Mouse (Mus musculus): ENCODE data around the gene Cilp. TPM values are rescaled to one million over a fixed set of nuclear protein-coding genes. Genes with fewer than 3 reads are reported as not detected.

Gene Cilp
- polyA plus RNA-seq, 1 experiment from 2014 or later = not detected

DNA sequence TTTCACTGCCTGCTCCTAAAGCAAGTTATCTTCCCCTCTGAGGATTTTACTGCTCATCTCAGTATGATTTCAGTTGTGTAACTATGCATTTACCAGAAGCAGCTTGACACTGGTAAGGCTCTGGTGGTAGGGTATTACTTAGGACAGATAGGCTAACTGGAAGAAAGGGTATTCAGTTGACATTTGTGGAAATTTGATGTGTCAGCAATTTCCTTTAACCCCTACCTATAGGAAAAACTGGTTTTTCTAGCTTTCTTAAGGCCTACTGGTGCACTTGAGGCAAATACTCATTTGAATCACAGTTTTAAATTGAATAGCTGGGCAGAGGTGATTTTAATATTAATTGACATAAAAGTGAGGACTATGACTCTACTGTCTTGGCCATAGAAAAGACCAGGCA lies 61.0 kb downstream of the Cilp start:
- H3K36me3 ChIP-seq = peaks cover 77% of the 10 kb centered on the region
- no peak for ATAC-seq (ENCODE audit: insufficient number of reproducible peaks, low FRiP score)

DNA sequence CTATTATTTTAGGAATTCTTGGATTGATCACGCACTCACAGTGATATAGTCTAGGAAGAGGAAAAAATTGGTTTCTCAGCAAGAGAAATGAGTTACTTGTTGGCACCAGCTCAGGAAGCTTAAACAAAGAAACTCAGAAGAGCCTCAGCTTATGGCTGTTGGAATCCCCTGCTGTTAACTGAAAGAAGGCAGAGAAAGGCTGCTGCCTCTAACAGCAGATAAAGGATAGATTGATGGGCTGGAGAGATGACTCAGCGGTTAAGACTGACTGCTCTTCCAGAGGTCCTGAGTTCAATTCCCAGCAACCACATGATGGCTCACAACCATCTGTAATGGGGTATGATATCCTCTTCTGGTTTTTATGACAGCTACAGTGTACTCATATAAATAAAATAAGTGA lies 62.4 kb downstream of the Cilp start:
- Histone ChIP-seq H3K9me3 (replicated peaks) (no peaks in the 10 kb centered on the region), H3K9ac (no peak overlapping the region), H3K36me3 (peaks cover 72% of the 10 kb centered on the region), H3K27me3 (replicated peaks) (no peaks in the 10 kb centered on the region), H3K4me1 (replicated peaks) (no peaks in the 10 kb centered on the region), H3K4me2 (no peak overlapping the region), H3K4me3 (no peak overlapping the region), H3K27ac (ENCODE audit: poor library complexity, severe bottlenecking) (no peak overlapping the region)
- no peak for ATAC-seq (ENCODE audit: insufficient number of reproducible peaks, low FRiP score)
- 82% methylated on average over 2 of the region's 2 CpGs for WGBS

More for the DNA sequence above, 61.0 kb downstream of the Cilp start:
- Histone ChIP-seq H3K4me1 (replicated peaks) (no peaks in the 10 kb centered on the region), H3K4me2 (no peak overlapping the region), H3K27me3 (replicated peaks) (no peaks in the 10 kb centered on the region), H3K4me3 (no peak overlapping the region), H3K9me3 (replicated peaks) (no peaks in the 10 kb centered on the region), H3K9ac (no peak overlapping the region), H3K27ac (ENCODE audit: poor library complexity, severe bottlenecking) (no peak overlapping the region)

Other genes starting within 250 kb of the Cilp start
- gene Hacd3, start 243.5 kb upstream of the Cilp start, polyA plus RNA-seq (2016; fragmentation: Nextera tagmentation; extraction: Ambion mirVana) = 62.8 and 64.0 TPM in 2 replicates
- 42.6 and 44.3 TPM in 2 replicates for gene Dpp8, start 232.8 kb upstream of the Cilp start, polyA plus RNA-seq (2016; fragmentation: Nextera tagmentation; extraction: Ambion mirVana)
- gene Igdcc4, start 163.7 kb upstream of the Cilp start, polyA plus RNA-seq (2016; fragmentation: Nextera tagmentation; extraction: Ambion mirVana) = 12.9 and 13.0 TPM in 2 replicates
- gene Igdcc3, start 124.0 kb upstream of the Cilp start, polyA plus RNA-seq (2016; fragmentation: Nextera tagmentation; extraction: Ambion mirVana) = 4.8 and 5.5 TPM in 2 replicates
- gene Parp16, start 69.8 kb upstream of the Cilp start, polyA plus RNA-seq (2016; fragmentation: Nextera tagmentation; extraction: Ambion mirVana) = 5.0 and 5.8 TPM in 2 replicates
- gene Clpx, start 29.1 kb downstream of the Cilp start, polyA plus RNA-seq (2016; fragmentation: Nextera tagmentation; extraction: Ambion mirVana) = 44.6 and 45.2 TPM in 2 replicates
- 9.5 and 9.9 TPM in 2 replicates for gene Pdcd7, start 80.9 kb downstream of the Cilp start, polyA plus RNA-seq (2016; fragmentation: Nextera tagmentation; extraction: Ambion mirVana)
- gene Ubap1l, start 95.9 kb downstream of the Cilp start, polyA plus RNA-seq (2016; fragmentation: Nextera tagmentation; extraction: Ambion mirVana) = 0.11 TPM in 1 of 2 replicates, not detected in the other
- gene Kbtbd13, start 126.5 kb downstream of the Cilp start, polyA plus RNA-seq (2016; fragmentation: Nextera tagmentation; extraction: Ambion mirVana) = 2.0 and 2.8 TPM in 2 replicates
- 3.0 and 3.7 TPM in 2 replicates for gene Rasl12, start 133.3 kb downstream of the Cilp start, polyA plus RNA-seq (2016; fragmentation: Nextera tagmentation; extraction: Ambion mirVana)
- not detected in 2 replicates for gene Slc51b, start 157.8 kb downstream of the Cilp start, polyA plus RNA-seq (2016; fragmentation: Nextera tagmentation; extraction: Ambion mirVana)
- gene Mtfmt, start 170.6 kb downstream of the Cilp start, polyA plus RNA-seq (2016; fragmentation: Nextera tagmentation; extraction: Ambion mirVana) = 17.5 and 17.9 TPM in 2 replicates
- gene Spg21, start 195.8 kb downstream of the Cilp start, polyA plus RNA-seq (2016; fragmentation: Nextera tagmentation; extraction: Ambion mirVana) = 61.3 and 62.9 TPM in 2 replicates